Mouse (Mus musculus): Measurements from ENCODE around the gene Wdr91. TPM values are rescaled to one million over a fixed set of nuclear protein-coding genes. Genes with fewer than 3 reads are reported as not detected.

Wdr91 gene
- total and polyA plus RNA-seq, 2 experiments from 2014 or later: 14.6 to 37.3 TPM

DNA sequence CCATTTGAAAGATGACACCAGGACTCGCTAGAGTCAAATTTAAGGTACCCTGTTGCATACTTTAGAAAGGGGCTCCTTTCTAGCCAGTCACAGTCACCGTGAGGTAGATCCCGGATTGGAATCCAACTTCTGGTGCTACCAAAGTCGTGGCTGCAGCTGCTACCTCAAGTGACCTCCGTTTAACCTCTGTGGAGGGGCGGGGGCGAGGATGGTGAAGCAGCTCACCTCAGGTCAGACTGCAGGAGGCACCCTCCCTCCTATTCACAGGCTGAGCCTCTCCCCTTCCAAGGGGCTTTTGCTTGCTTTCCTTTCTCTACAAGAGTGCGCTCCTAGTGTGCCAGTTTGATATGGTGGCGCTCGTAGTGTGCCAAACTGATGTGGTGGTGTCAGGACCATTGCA is 9.3 kb upstream of the Wdr91 start, which contains the start of gene Stra8:
Gene Stra8, plus strand, starts transcription at position 208 of the 400 bp plus-strand sequence.
- H3K27me3 ChIP-seq (ENCODE audit: insufficient read depth, low read length): no peaks in the 10 kb centered on the region
- no peaks in the 10 kb centered on the region for H3K9me3 ChIP-seq (ENCODE audit: low read length)
- H3K4me3 ChIP-seq (ENCODE audit: low read depth, low read length): no peak within 1 kb of the TSS
- H3K9ac ChIP-seq: no peak within 1 kb of the TSS
- H3K27ac ChIP-seq (ENCODE audit: low read depth, low read length): no peak within 1 kb of the TSS
- no peak for ATAC-seq
- no peaks in the 10 kb centered on the region for H3K36me3 ChIP-seq (ENCODE audit: insufficient read depth)
- 54% methylated on average over 10 of the region's 10 CpGs for WGBS
- TF ChIP-seq CTCF (IDR thresholded peaks at IDR 0.05; ENCODE audit: low read depth): no peak
- H3K4me1 ChIP-seq (ENCODE audit: insufficient read depth): no peaks in the 10 kb centered on the region
- H3K4me2 ChIP-seq (ENCODE audit: low read depth): no peak within 1 kb of the TSS
- no peak for DNase-seq

DNA sequence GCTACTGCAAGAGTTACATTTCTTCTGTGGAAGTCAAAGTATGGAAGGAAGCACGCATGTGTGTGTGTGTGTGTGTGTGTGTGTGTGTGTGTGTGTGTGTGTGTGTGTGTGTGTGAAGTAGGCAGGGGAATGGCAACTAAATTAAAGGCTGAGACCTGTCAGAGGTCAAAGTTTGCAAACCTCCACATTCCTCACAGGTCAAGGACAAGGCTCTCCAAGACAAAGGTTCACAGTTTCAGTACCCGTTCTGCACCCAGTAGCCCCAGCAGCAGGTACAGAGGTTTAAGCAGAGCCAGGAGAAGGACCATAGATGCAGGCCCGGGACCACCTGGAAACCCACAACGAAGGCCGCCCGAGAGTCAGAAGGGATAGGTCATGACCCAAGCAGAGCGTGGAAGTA is 8.5 kb upstream of the Wdr91 start:
- H3K9me3 ChIP-seq (ENCODE audit: low read length): no peaks in the 10 kb centered on the region
- no peaks in the 10 kb centered on the region for H3K36me3 ChIP-seq (ENCODE audit: insufficient read depth)
- H3K27ac ChIP-seq (ENCODE audit: low read depth, low read length): no peak overlapping the region
- H3K9ac ChIP-seq: no peak overlapping the region
- H3K4me3 ChIP-seq (ENCODE audit: low read depth, low read length): no peak overlapping the region
- ATAC-seq (no peak), DNase-seq (no peak)
- 87% methylated on average over 7 of the region's 7 CpGs for WGBS
- H3K4me1 ChIP-seq (ENCODE audit: insufficient read depth): no peaks in the 10 kb centered on the region
- no peak for TF ChIP-seq CTCF (IDR thresholded peaks at IDR 0.05; ENCODE audit: low read depth)
- no peaks in the 10 kb centered on the region for H3K27me3 ChIP-seq (ENCODE audit: insufficient read depth, low read length)
- no peak overlapping the region for H3K4me2 ChIP-seq (ENCODE audit: low read depth)

DNA sequence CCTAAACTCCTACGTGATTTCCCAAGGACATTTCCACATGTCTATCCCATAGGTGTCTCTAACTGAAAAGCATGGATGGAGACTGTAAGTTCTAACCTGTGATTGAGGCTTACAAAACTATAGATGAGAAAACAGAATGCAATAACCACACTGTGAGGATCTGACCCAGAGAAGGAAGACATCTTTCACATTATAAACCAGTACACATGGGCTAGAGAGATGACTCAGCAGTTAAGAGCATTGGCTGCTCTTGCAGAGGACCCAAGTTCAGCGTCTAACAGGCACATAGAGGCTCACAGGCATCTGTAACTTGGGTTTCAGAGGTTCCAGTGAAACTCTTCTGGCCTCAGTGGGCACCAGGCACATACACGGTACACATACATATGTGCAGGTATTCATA is 3.8 kb upstream of the Wdr91 start:
- H3K4me3 ChIP-seq (ENCODE audit: low read depth, low read length): no peak overlapping the region
- H3K4me2 ChIP-seq (ENCODE audit: low read depth): no peak overlapping the region
- peaks cover 6% of the 10 kb centered on the region; the same call in 1 of the 2 replicates for H3K4me1 ChIP-seq (ENCODE audit: insufficient read depth)
- ATAC-seq (no peak), DNase-seq (no peak)
- 90% methylated on average over 3 of the region's 3 CpGs for WGBS
- H3K9ac ChIP-seq: no peak overlapping the region
- H3K27ac ChIP-seq (ENCODE audit: low read depth, low read length): no peak overlapping the region
- no peaks in the 10 kb centered on the region for H3K9me3 ChIP-seq (ENCODE audit: low read length)
- no peaks in the 10 kb centered on the region for H3K36me3 ChIP-seq (ENCODE audit: insufficient read depth)
- no peaks in the 10 kb centered on the region for H3K27me3 ChIP-seq (ENCODE audit: insufficient read depth, low read length)
- no peak for TF ChIP-seq CTCF (IDR thresholded peaks at IDR 0.05; ENCODE audit: low read depth)

DNA sequence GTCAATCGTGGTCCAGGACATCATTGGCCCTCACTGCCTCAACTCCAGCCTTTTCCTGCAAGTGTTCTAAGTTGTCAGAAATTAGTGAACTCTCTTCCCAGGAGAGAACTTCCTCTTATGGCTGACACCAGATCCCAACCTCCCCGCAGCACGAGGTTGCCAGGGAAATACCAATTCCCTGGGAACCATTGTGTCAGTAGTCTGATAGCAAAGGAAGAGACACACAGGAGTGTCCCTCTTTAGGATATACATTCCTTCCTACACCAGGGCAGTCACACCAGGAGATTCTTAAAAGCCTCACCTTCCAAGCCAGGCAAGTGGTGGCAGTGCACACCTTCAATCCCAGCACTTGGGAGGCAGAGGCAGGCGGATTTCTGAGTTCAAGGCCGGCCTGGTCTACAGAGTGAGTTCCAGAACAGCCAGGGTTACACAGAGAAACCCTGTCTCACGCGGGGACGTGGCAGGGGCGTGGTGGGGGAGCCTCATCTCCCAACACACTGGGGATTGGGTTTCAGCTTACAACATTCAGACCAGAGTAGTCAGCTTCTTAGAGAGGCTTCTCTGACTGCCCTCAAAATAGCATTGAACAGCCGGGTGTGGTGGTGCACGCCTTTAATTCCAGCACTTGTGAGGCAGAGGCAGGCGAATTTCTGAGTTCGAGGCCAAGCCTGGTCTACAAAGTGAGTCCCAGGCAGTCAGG is 2.8 kb upstream of the Wdr91 start:
- Histone ChIP-seq H3K36me3 (ENCODE audit: insufficient read depth) (no peaks in the 10 kb centered on the region), H3K9ac (no peak overlapping the region), H3K4me3 (ENCODE audit: low read depth, low read length) (no peak overlapping the region), H3K4me1 (ENCODE audit: insufficient read depth) (peaks cover 13% of the 10 kb centered on the region; the same call in 1 of the 2 replicates), H3K4me2 (ENCODE audit: low read depth) (no peak overlapping the region), H3K27ac (ENCODE audit: low read depth, low read length) (no peak overlapping the region), H3K27me3 (ENCODE audit: insufficient read depth, low read length) (no peaks in the 10 kb centered on the region), H3K9me3 (ENCODE audit: low read length) (no peaks in the 10 kb centered on the region)
- WGBS: 87% methylated on average over 13 of the region's 13 CpGs
- ATAC-seq (no peak), DNase-seq (no peak)
- no peak for TF ChIP-seq CTCF (IDR thresholded peaks at IDR 0.05; ENCODE audit: low read depth)

DNA sequence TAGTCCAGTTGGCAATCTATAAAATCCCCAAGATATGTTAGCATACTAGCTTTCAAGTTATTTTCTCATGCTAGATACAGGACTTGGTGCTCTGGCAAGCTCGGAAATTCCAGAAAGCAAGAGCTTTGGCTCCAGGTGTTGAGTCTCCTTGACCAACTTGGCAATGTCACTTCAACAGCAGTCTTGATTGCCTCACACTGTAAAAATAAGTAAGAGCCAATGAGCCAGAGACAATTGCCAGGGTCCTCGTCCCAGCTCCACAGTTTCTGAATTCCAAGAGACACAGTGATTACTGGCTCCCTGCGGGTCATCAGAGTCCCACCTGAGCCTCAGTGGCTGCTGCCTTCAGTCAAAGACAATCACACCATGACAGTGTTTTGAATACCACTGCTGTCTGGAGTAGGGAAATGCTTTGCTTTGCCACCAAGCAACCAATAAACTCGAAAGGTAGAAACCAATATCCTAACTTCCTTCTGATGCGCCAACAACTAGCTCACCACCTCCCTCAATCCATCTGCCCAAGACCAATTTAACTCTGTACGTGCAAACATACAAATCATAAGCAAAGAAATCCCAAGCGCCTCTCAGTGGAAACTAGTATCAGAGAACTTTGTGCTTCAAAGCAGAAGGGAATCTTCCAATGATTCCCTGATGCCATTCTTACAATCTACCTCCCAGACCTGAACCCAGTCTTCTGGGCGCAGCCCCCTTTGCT is 888 bp downstream of the Wdr91 start:
- H3K9me3 ChIP-seq (ENCODE audit: low read length): no peaks in the 10 kb centered on the region
- peak overlapping the region; percentile 85 for H3K4me3 ChIP-seq (ENCODE audit: low read depth, low read length)
- H3K4me2 ChIP-seq (ENCODE audit: low read depth): peak overlapping the region; percentile 62
- peaks cover 13% of the 10 kb centered on the region; the same call in 1 of the 2 replicates for H3K4me1 ChIP-seq (ENCODE audit: insufficient read depth)
- peak overlapping the region; percentile 78 for H3K9ac ChIP-seq
- WGBS: 36% methylated on average over 8 of the region's 8 CpGs
- no peak for DNase-seq
- no peak for TF ChIP-seq CTCF (IDR thresholded peaks at IDR 0.05; ENCODE audit: low read depth)
- H3K27me3 ChIP-seq (ENCODE audit: insufficient read depth, low read length): no peaks in the 10 kb centered on the region
- ATAC-seq: no peak; the same call in 1 of the 2 replicates
- peaks cover 19% of the 10 kb centered on the region for H3K36me3 ChIP-seq (ENCODE audit: insufficient read depth)
- peak overlapping the region; percentile 90 for H3K27ac ChIP-seq (ENCODE audit: low read depth, low read length)

DNA sequence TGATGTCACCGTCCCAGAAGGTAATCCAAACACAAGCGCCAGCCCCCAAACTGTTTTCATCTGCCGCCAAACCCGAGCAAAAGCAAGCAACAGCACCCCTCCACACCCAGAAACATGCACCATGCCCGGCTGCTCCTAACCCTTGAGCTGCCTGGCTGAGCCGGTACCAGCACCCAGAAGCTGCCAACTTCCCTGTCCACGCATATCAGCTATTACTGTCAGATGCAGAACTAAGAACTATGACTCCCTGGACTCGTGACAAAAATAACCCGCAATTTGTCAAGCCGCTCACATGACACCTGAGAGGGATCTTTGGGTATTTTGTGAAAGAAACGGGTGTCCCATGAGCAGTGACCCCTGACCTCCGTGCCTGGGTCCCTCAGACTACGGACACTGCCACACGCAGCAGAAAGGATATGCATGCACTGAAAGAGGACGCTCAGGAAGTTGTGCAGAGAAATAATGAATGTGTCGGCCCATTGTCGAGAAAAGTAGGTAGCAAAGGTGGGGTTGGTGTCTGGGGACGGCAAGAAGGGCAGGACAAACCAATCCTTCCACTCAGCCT is 2.9 kb downstream of the Wdr91 start:
- Histone ChIP-seq H3K9me3 (ENCODE audit: low read length) (no peaks in the 10 kb centered on the region), H3K36me3 (ENCODE audit: insufficient read depth) (peaks cover 36% of the 10 kb centered on the region), H3K27ac (ENCODE audit: low read depth, low read length) (no peak overlapping the region), H3K9ac (no peak overlapping the region), H3K4me2 (ENCODE audit: low read depth) (no peak overlapping the region), H3K27me3 (ENCODE audit: insufficient read depth, low read length) (no peaks in the 10 kb centered on the region), H3K4me1 (ENCODE audit: insufficient read depth) (peaks cover 13% of the 10 kb centered on the region; the same call in 1 of the 2 replicates), H3K4me3 (ENCODE audit: low read depth, low read length) (no peak overlapping the region)
- WGBS: 91% methylated on average over 18 of the region's 18 CpGs
- no peak for DNase-seq
- TF ChIP-seq CTCF (IDR thresholded peaks at IDR 0.05; ENCODE audit: low read depth): no peak
- no peak for ATAC-seq
